Mouse (Mus musculus): ENCODE measurements around the gene Prkag2.

Gene Prkag2

GRCm38 (mm10) chr5:24916511-24916910 is 183.9 kb downstream of the Prkag2 start:
- no peak for DNase-seq (ENCODE audit: low spot score)

GRCm38 (mm10) chr5:24915119-24915518 is 185.3 kb downstream of the Prkag2 start:
- no peak for DNase-seq (ENCODE audit: low spot score)

- DNase-seq (ENCODE audit: low spot score): no peak
Observed at GRCm38 (mm10) chr5:24913656-24914055, 186.8 kb downstream of the Prkag2 start.

GRCm38 (mm10) chr5:24908820-24909716 is 191.4 kb downstream of the Prkag2 start:
- peak; percentile 78 for DNase-seq (ENCODE audit: low spot score)

GRCm38 (mm10) chr5:24908141-24908819 is 192.2 kb downstream of the Prkag2 start:
- DNase-seq (ENCODE audit: low spot score): peak; percentile 88

GRCm38 (mm10) chr5:24907737-24908136 is 192.7 kb downstream of the Prkag2 start:
- DNase-seq (ENCODE audit: low spot score): no peak

GRCm38 (mm10) chr5:24906844-24907243 is 193.6 kb downstream of the Prkag2 start:
- DNase-seq (ENCODE audit: low spot score): no peak

- DNase-seq (ENCODE audit: low spot score): no peak
Observed at GRCm38 (mm10) chr5:24904941-24905340, 195.5 kb downstream of the Prkag2 start.

GRCm38 (mm10) chr5:24904423-24904822 is 196.0 kb downstream of the Prkag2 start:
- DNase-seq (ENCODE audit: low spot score): no peak

- DNase-seq (ENCODE audit: low spot score): no peak
Observed at GRCm38 (mm10) chr5:24904001-24904400, 196.4 kb downstream of the Prkag2 start.

GRCm38 (mm10) chr5:24902835-24903234 is 197.6 kb downstream of the Prkag2 start:
- peak; percentile 68 for DNase-seq (ENCODE audit: low spot score)

GRCm38 (mm10) chr5:24895606-24896005 is 204.8 kb downstream of the Prkag2 start:
- DNase-seq (ENCODE audit: low spot score): no peak

GRCm38 (mm10) chr5:24894814-24895213 is 205.6 kb downstream of the Prkag2 start:
- no peak for DNase-seq (ENCODE audit: low spot score)

- DNase-seq (ENCODE audit: low spot score): no peak
Observed at GRCm38 (mm10) chr5:24892461-24892860, 208.0 kb downstream of the Prkag2 start.

- no peak for DNase-seq (ENCODE audit: low spot score)
Observed at GRCm38 (mm10) chr5:24889860-24890259, 210.6 kb downstream of the Prkag2 start.

- DNase-seq (ENCODE audit: low spot score): no peak
Observed at GRCm38 (mm10) chr5:24888874-24889591, 211.4 kb downstream of the Prkag2 start.

- no peak for DNase-seq (ENCODE audit: low spot score)
Observed at GRCm38 (mm10) chr5:24887271-24887670, 213.2 kb downstream of the Prkag2 start.

GRCm38 (mm10) chr5:24878713-24879112 is 221.7 kb downstream of the Prkag2 start:
- DNase-seq (ENCODE audit: low spot score): no peak

GRCm38 (mm10) chr5:24877836-24878624 is 222.4 kb downstream of the Prkag2 start:
- no peak for DNase-seq (ENCODE audit: low spot score)

GRCm38 (mm10) chr5:24876653-24877052 is 223.8 kb downstream of the Prkag2 start:
- no peak for DNase-seq (ENCODE audit: low spot score)

GRCm38 (mm10) chr5:24874111-24874510 is 226.3 kb downstream of the Prkag2 start:
- no peak for DNase-seq (ENCODE audit: low spot score)

GRCm38 (mm10) chr5:24873221-24873620 is 227.2 kb downstream of the Prkag2 start:
- DNase-seq (ENCODE audit: low spot score): no peak
